Mouse (Mus musculus) C2C12 (cell line): ENCODE results near the gene Zfp503.

ENCODE experiments used
- CTCF ChIP-seq: IDR thresholded peaks from one replicate; pipeline ENCODE4 v1.5.1; 2011; ENCODE audit not compliant: control insufficient read depth, insufficient read depth, insufficient read length
- MAX ChIP-seq: IDR thresholded peaks from one replicate; pipeline ENCODE4 v1.6.1; 2011; ENCODE audit warnings: mild to moderate bottlenecking, control low read depth
- MYOD1 ChIP-seq: IDR thresholded peaks from one replicate; pipeline ENCODE4 v1.6.1; 2011; ENCODE audit warnings: low read depth; ENCODE audit not compliant: control insufficient read depth, insufficient read length
- USF1 ChIP-seq: IDR thresholded peaks from one replicate; pipeline ENCODE4 v1.6.1; 2011; ENCODE audit warnings: low read depth, mild to moderate bottlenecking, control low read depth, moderate library complexity

DNA sequence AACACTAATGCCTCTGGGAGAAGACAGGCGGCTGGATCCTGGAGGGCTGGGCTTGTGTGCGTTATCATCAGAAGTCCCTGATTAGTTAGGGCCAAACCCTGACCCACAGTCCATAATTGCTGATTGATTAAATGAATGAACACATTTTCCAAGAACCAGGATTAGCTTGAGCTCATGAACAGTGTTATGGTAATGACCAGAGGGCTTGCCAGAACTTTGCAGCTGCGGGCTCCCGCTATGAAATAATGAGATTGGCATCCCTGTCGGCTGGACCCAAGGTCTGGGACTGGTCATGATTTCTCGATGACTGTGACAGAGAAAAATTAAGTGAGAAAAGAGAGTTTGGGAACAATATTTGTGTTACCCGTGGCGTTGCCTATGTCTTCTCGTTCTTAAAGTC lies 44.5 kb downstream of the Zfp503 start:
- TF ChIP-seq CTCF (no peak), MAX (no peak), MYOD1 (no peak), USF1 (no peak)
